Mouse (Mus musculus) urinary bladder, postnatal 36 days (tissue): ENCODE measurements at regions not wholly inside any gene's neighbourhood (a gene's known extent, or its start where the extent isn't known, plus 50 kb on each side); places are given as distances from the start of the nearest gene placed in this dataset.

Experiments used
- DNase-seq, 2 experiments: peaks; one replicate each; pipeline ENCODE4 v3.0.0; 2022; ENCODE audit warnings: low spot score in 2 of 2, mixed read lengths in 1 of 2

DNA sequence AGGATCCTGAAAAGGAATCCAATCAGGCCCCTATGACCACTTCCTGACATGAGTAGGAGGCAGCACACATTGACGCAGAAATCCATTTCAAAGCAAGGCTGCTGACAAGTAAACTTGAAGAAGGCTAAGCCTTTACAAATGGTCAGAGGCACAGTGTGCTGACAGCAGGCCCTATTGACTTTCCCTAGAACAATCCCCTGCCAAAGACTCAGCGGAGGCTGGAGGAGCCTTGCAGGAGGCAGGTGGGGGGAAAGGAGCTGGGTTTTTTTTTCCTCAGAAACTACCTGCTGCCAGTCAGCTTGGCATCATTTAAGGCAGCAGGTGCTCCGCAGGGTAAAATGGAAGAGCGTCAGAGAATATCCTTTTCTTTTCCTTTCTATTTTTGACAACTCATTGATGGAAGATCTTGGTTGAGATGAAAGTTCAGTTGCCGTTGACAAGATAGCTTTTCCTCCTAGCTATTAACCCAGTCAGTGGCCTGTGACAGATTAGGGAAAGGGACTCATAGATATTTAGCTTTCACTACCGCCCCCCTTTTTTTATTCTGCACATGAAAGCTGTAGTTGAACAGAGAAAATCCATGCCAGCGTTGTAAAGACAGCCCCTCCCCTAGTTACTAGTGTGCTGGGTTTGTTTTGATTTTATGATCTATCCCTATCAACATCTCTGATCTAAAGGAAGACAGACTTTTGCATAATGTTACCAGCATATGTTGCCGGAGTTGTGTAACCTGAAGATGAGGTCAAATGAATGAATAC is 210.6 kb downstream of the Csnka2ip start:
- DNase-seq = no peak

DNA sequence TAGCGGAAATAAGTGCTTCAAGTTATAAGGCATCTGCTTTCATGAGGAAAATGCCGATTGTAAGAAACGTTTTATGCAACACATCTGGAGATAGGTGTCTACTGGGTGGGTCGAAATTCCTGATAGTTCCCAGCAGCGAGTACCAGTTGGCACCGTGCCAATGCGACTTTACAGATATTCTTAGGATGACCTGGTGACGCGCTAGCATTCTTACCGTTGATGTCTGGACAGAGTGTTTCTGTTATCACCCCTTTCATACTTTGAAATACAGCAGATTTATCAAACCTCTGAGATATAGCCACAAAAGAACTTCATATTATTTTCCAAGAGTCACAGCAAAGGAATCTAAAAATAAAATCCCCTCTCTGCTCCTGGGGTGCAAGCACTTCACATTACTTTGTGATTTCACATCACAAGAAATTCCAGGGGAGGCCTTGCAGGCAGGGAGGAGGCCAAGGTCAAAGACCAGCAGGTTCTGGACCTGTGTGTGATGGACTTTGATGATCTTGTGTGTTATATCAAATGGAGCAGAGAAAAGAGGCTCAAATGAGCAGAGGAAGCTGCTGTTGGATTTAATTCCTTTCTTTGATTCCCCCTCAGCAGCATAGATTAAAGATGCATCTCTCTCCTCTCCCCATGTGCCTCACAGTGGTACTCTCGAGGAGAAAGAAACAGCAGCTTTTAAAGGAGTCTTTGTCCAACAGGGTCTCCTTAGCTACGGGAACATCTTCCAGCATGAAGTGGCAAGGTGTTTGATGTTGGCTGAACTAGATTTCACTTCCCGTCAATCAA is 233.4 kb downstream of the Csnka2ip start:
- DNase-seq = no peak

DNA sequence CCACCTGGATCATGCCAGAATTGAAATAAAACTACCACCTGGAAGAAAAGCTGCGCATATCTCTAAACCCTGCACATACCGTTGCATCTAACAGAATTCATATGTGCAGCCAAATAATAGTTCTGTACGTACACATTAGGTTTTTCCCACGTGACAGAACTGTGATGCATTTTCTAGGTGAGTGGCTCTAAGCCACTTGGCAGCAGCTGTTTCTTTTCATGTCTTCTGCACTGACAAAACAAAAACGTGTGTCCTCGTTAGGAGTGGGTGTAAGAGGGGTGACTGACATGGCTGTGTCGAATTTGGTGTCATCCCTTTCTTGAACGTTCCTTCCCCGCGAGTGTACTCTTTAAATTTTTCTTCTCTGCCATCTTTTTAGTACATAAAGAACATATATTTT is 254.3 kb downstream of the Csnka2ip start:
- no peak for DNase-seq

DNA sequence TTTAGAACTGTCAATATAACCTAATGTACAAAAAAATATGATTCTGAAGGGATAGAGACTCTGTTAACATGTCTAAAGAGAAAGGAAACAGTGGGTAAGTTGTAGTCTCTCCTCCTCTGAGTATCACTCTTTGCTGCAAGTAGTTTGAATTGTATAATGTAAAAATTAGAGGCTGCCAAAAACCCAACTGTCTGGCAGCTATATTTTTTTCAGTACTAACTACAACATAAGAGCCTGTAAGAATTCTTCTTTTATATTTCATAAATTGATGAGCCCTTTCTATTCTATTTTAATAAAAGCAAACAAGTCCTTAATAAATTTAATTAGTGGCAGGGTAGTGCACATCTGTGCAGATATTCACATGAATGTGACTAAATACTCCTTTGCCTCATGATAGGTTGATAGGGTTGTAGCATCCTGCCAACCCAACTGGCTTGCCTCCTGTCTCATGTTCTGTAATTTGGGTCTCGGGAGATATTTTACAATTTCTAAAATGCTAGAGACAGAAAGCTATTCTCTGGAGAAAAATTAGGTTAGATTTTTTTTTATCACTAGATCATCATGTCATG is 269.2 kb downstream of the Csnka2ip start:
- DNase-seq = no peak

DNA sequence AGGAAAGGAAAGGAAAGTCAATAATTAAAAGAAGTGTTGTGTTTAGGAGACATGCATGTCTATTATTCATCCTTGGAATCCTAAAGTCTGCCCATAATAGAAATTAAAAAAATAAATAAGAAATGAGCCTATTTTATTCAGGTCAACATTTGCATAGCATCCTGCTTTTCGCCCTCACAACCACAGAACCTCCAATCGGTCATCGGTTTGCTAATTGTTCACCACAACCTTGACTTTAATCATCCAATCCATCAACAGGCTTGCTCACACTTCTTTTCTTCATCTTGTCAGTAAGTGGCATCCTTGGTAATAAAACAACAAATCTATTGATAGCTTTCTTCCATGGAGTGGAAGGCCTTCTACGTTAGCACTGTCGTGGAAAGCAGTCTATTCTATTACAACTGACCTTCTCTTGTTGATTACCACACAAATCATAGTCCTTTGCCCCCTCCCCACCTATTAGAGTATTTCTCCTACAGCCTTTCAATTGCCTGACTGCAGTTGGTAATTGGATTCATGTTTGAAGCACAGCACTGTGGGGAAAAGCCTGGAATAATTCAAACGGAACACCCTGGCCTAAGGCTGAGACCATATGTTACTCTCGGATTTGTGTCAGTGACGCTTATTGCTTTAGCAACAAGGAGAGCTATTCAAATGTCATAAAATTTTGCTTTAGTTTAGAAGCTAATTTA is 269.9 kb downstream of the Csnka2ip start:
- no peak for DNase-seq

DNA sequence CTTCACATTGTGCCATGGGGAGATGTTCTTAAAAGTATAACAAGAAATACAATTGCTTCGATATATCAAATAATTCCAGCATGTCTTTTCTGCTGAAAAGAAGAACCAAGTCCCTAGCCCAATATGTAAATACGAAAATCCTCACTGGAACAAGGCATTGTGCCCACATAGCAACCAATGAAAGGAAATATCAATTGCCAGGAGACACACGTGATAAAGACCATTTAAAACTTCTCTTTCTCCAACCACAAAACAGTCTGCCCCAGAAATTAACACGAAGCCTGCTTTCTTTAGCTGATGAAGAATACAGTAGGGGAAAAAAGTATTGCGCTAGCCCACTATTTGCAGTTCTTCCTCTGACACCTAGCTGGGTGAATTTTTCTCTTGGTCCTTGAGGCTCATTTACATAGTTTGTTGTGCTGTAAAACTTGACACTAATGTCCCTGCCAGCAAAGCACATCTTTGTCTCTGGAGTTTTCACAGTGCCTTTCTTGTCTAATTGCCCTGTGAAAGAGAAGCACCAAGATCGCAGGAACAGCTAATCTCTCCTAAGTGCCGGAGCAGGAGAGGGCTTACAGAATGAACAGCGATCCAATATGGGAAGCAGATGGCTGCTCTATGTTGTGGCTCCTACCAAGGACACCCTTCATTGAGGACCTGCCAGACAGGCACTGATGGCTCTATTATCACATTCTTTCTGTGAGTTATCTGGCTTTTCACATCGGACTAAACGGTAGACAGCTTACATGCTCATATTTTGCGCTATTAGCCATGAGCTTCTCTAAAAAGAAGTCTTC is 272.7 kb downstream of the Csnka2ip start:
- no peak for DNase-seq

DNA sequence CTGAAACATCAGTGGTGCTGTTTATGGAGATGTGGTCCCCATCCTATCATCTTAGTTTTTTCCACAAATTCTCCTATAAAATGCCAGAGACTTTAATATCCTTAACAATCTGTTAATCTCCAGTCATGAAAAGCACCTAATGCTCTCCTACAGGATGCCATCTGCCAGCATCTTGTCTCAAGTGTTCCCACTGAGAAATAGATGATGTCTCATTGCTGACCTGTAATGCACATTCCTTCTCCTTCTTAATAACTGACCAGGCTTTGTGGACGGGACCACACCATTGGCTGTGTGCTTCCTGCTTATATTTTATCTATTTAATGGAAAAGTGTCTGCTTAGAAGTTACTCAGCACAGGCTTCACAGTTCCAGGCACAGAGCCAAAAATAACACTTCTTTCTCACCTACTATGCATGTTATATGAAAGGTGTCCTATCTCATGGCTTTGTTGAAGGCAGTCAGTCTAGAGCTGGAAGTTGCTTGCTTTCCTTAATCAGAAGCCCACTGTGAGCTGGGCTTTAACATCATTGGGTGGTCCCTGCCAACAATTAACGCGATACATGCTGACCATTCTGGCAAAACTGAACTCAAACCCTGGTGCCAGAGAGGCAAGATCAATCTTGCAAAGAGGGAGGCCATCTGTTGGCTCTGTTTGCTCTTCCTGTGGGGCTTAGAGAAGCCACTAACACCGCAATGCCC is 283.3 kb downstream of the Csnka2ip start:
- DNase-seq = no peak

DNA sequence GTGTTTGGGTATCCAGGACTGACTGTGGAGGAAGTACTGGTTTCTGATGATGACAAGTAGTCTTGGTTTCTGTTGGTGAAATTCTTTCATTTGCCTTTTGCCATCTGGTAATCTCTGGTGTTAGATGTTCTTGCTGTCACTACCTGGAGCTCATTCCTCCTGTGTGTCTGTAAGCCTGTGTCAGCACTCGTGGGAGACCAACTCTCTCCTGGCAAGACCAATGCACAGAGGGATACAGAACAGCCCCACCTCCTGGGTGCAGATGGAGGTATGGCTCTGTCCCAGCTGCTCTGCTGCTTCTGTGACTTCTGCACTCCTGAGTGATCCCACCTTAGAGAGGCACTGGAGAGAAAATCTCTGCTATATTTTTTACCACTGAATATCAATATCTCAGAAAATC is 285.4 kb downstream of the Csnka2ip start:
- DNase-seq = no peak

DNA sequence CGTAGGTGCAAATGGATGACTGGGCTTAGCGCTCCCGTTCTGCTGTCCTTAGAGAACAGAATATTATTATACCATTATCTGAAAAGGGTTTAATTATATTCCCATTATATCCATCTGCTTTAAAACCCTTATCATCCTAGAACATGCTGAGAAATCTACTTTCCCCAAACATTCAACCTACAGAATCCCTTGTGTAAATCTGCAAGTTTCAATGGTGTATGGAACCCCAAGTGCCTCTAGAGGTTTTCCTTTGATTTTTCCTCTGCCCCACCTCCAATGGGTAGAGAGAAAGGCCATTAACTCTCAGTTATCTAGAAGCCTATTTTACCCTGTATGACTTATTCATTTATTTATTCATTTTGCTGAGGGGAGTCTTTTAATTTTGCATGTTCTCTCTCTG is 308.7 kb downstream of the Csnka2ip start:
- DNase-seq = no peak

DNA sequence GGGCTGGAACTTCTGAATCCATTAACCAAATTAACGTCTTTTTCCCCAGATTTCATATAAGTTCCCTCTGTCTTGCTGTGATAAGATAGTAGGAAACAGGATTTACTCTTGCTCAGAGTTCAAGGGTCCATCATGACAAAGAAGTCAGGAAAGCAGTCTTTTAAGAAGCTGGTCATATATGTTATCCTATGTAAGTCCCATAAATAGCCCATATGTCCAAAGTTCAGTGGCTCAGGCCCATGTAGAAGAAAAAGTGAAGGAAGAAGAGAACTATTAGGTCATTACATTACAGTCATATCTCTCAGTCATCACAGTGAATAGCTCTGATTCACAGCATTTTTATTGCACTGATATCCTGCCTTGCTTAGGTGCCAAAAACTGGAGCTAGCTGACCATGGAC is 316.9 kb downstream of the Csnka2ip start:
- no peak for DNase-seq

DNA sequence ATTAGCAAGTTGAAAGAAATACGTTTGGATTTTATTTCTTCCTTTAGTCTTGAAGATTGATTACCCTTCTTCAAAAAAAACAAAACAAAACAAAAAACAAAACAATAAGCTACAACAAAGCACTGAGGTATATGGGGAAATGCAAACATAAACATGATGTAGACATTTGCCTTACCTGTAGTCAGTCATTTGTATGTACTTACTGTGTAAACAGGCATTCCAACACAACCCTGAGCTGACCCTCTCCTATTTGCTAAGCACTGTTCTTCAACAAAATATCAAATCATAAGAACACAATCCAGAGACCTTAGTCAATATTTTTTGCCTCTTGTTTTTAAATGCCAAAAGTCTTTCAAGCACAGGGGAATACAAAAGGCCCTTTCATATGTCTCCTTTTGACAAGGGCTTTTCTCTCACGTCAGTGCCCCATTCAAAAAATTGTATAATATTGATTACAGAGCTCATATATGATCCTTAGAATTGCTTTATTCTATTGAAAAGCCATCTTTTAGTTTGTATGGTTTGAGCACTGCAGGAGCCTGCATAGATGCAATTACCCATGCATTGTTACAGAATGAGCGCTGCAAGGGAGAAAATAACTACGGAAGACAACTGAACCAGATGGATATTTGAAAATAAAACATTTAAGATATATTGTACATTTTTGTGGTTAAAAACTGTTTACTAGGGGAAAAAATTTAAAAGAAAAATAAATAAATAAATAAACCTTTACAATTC is 326.2 kb downstream of the Csnka2ip start:
- DNase-seq = no peak

DNA sequence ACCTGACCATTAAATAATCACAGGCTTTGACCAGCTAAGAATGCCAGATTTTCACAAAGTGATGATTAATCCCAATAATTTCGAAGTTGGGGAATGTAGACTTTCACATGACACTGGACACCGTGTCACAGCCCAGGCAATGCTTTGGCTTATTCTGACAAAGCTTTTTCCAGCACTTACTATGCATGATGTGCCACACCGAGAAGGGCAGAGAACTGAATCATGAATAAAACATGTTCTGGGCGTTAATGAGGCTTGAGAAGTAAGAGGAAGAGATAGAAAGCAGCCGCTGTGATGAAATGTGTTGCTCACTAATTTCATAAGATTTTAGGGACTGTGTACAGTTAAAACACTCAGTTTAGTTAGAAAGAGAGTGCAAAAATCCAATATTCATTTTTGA is 326.8 kb downstream of the Csnka2ip start:
- no peak for DNase-seq

DNA sequence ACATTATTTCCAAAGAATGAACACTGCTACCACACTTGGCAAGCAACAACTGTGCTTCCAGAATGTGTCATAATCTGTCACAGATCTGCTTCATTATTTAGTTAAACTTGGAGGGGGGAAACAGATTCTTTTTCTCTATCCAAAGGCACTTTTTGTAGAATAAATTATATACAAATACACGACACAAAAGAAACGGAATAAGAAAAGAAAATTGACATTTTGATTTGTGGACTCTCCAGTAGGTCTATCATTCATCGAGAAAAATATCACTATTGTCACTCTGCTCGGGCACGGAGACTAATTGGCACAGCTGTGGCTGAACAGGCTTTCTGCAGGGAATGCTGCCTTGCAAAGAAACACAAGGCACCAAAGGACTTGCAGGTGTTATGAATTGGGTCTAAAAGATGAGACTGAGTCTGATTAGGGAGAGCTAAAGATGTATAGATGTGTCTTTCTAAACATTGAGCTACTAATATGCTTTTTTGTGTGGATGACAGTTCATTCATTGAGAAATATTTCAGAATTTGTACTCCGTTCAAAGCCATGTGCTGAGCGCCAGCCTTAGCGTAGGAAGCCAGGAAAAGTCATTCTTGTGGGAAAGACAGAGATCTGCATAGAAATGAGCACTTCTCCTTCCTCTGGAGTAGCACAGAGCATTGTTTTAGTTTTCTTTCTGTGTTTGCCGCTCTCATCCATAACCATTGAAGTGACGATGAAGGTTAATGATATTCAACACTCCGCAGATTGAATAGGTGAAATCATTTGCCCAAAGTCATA is 337.1 kb downstream of the Csnka2ip start:
- no peak for DNase-seq

DNA sequence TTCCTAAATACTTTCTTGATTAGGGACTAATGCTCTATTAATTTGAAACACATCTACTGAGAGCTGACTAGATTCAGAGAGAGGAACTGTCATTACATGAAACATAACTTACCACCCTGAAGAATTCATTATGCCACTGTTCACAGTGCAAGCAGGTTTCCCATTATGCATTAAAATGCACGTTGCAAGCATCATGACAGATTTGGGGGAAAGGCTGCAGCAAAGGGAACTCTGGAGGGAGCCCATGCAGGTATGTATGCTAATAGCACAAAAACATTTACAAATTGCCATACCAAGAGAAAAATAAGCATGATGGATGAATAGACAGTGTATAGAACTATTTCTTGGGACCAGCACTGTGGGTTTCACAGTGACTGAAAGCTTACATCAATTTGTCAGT is 351.1 kb downstream of the Csnka2ip start:
- DNase-seq = no peak

DNA sequence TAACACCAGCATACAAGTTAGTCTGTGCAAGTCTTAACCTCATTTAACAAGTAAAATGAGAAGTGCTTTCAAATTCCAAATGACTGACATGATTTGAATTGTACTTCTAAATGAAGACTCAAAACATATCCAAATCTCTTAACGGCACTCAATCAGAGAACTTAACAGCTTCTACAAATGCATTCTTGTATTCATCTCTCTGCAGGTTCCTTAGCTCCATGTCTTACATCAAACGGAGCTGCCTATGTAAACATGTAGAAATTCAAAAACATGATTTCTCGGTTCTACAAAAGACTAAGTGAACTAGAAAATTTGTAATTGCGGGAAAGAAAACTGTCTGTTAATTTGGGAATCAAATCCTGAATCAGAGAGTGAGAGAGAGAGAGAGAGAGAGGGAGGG is 353.5 kb downstream of the Csnka2ip start:
- DNase-seq = no peak

DNA sequence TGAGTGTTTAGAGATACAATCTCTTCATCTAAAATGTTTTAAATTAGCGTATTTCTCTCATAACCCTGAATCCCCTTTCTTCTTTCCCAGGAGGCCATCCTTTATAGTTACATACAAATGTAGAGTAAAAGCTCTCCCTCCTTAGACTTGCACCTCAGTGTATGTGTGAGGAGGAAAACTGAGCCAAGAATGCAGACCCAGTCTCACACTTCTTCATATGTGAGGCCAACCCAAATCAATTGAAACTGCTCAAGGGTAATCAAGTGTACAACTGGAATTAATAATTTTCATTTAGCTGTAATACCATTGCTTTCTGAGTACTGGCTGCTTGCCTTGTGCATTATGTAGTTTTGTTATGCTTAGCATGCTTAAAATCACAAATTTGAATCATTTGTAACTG is 356.3 kb downstream of the Csnka2ip start:
- no peak for DNase-seq

DNA sequence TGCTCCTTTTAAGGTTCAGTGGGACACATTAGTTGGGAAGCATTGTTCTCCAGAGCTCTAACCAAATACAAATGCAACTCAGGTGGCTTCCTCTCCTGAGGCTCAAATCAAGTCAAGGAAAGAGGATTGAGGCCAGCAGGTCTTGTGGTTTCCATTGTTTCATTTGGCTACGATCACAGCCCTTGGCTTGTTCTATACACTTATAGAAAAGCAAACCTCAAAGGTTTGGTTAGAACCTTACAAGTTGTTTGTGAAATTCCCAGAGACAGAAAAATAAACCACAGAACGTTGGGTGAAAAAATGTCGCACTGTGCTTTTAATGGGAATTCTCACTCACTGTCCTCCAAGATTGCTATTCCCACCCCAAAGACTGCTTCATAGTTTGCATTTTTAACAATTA is 360.4 kb upstream of the Epha3 start:
- DNase-seq = no peak

DNA sequence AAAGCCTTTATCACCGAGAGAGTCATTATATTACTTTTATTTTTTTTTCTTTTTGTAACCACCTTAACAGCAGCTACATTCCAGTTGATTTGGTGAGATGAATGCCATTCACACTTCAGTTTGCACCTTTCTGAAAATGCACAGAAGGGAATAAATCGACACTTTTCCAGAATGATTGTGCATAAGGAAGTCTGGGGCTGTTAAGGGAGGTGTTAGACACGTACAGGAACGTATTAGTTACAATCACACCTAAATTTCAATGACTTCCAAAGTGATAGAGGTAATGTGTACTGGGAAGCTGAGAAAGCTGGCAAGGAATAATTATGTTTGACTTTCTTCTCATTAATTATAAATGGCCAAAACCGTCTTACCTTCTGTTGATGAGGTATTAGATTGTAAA is 352.7 kb upstream of the Epha3 start:
- no peak for DNase-seq

DNA sequence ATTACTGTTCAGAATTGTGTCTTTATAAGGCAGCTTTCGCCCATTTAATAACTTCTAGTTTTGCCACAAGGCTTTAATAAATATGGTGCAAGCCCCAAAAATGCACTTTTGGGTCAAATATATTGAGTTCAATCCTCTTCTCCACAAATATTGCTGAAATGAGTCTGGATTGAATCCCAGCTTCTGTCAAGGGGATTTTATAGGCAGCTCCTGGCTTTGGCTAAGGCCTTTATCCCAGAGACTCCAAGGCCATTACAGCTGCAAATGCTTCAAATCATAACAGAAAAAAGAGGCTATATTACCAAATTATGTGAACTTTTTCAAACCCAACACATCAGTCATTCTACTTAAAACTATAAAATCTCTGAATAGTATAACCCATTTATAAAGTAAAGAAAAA is 347.9 kb upstream of the Epha3 start:
- DNase-seq = no peak
